Mouse (Mus musculus) forebrain, embryonic 15.5 days (tissue): Measurements from ENCODE around the gene Urad. TPM values are rescaled to one million over a fixed set of nuclear protein-coding genes. Genes with fewer than 3 reads are reported as not detected.

Source experiments
- ATAC-seq: fragments of 200-750 bp; cut with Nextera tagmentation; replicated peaks from 2 replicates; pipeline ENCODE4 v1.8.0; 2017; ENCODE audit warnings: mild to moderate bottlenecking, moderate TSS enrichment, moderate library complexity
- H3K27ac ChIP-seq: fragments of 300-500 bp; sonication (generic); replicated peaks from 2 replicates; pipeline ENCODE4 v1.5.1; 2015; ENCODE audit warnings: mild to moderate bottlenecking, inconsistent platforms
- H3K27me3 ChIP-seq: fragments of 300-500 bp; sonication (generic); 2 replicates; pipeline ENCODE4 v1.6.1; 2015; ENCODE audit warnings: inconsistent platforms
- H3K36me3 ChIP-seq: fragments of 300-500 bp; sonication (generic); 2 replicates; pipeline ENCODE4 v1.6.1; 2015; ENCODE audit warnings: mild to moderate bottlenecking, inconsistent platforms
- H3K4me1 ChIP-seq: fragments of 300-500 bp; sonication (generic); 2 replicates; pipeline ENCODE4 v1.6.1; 2015; ENCODE audit warnings: inconsistent platforms
- H3K4me2 ChIP-seq: fragments of 300-500 bp; sonication (generic); replicated peaks from 2 replicates; pipeline ENCODE4 v1.6.1; 2015; ENCODE audit warnings: mild to moderate bottlenecking, inconsistent platforms
- H3K4me3 ChIP-seq: fragments of 300-500 bp; sonication (generic); 2 replicates; pipeline ENCODE4 v1.5.1; 2015; ENCODE audit warnings: mild to moderate bottlenecking, inconsistent platforms
- H3K9ac ChIP-seq: fragments of 300-500 bp; sonication (generic); replicated peaks from 2 replicates; pipeline ENCODE4 v1.6.1; 2015; ENCODE audit warnings: mild to moderate bottlenecking, inconsistent platforms
- H3K9me3 ChIP-seq: fragments of 300-500 bp; sonication (generic); 2 replicates; pipeline ENCODE4 v1.6.1; 2016; ENCODE audit warnings: inconsistent platforms
- WGBS: fragments of 180-500 bp; shearing (Covaris S2); methylation state at CpG from one replicate; pipeline ENCODE4 v1.1.7; 2015; ENCODE audit warnings: mixed read lengths; 5-methylcytosine and 5-hydroxymethylcytosine counted together
- polyA plus RNA-seq: library from polyadenylated mRNA; unstranded; fragments of >200 nt; fragmentation: Nextera tagmentation; extraction: Ambion mirVana; gene quantifications from 2 replicates; pipeline ENCODE4 v1.2.1, GENCODE M21; 2015

Gene Urad
- polyA plus RNA-seq, 1 experiment from 2014 or later: not detected

GRCm38 (mm10) chr5:147345981-147346380 lies 23.7 kb upstream of the Urad start:
- Histone ChIP-seq H3K9ac (no peak overlapping the region), H3K27me3 (no peaks in the 10 kb centered on the region), H3K9me3 (no peaks in the 10 kb centered on the region), H3K4me2 (no peak overlapping the region), H3K27ac (no peak overlapping the region), H3K4me1 (no peaks in the 10 kb centered on the region), H3K4me3 (no peak overlapping the region), H3K36me3 (no peaks in the 10 kb centered on the region)
- WGBS: 80% methylated on average over 1 of the region's 1 CpGs
- ATAC-seq: no peak

DNA sequence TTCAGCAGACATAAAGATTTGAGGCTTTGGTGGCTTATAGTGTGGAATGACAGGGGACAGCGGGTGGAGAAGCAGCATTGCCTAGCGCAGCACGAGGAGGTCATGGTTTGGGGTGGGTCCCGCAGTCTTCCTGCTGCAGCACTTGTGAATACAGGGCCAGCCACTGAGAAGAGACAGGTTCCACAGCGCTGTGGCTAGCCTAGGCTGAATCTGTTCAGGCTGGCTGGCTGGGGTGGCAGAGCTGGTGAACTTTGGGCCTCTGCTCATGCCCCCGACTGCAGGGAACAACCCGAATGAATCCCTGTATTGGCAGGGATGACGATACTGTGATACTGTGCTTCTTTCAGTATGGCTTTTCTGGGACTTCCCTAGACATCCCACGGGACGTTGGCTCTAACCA lies 21.7 kb upstream of the Urad start:
- no peaks in the 10 kb centered on the region for H3K27me3 ChIP-seq
- no peak overlapping the region for H3K27ac ChIP-seq
- H3K4me1 ChIP-seq: no peaks in the 10 kb centered on the region
- no peak overlapping the region for H3K4me2 ChIP-seq
- no peak for ATAC-seq
- H3K36me3 ChIP-seq: no peaks in the 10 kb centered on the region
- no peak overlapping the region for H3K9ac ChIP-seq
- WGBS: 89% methylated on average over 10 of the region's 10 CpGs
- no peak overlapping the region for H3K4me3 ChIP-seq
- no peaks in the 10 kb centered on the region for H3K9me3 ChIP-seq

GRCm38 (mm10) chr5:147342901-147343300 lies 20.7 kb upstream of the Urad start:
- no peak overlapping the region for H3K4me3 ChIP-seq
- no peaks in the 10 kb centered on the region for H3K4me1 ChIP-seq
- no peaks in the 10 kb centered on the region for H3K36me3 ChIP-seq
- no peak overlapping the region for H3K4me2 ChIP-seq
- no peaks in the 10 kb centered on the region for H3K9me3 ChIP-seq
- WGBS: 89% methylated on average over 6 of the region's 6 CpGs
- no peak overlapping the region for H3K27ac ChIP-seq
- ATAC-seq: no peak
- H3K9ac ChIP-seq: no peak overlapping the region
- no peaks in the 10 kb centered on the region for H3K27me3 ChIP-seq

DNA sequence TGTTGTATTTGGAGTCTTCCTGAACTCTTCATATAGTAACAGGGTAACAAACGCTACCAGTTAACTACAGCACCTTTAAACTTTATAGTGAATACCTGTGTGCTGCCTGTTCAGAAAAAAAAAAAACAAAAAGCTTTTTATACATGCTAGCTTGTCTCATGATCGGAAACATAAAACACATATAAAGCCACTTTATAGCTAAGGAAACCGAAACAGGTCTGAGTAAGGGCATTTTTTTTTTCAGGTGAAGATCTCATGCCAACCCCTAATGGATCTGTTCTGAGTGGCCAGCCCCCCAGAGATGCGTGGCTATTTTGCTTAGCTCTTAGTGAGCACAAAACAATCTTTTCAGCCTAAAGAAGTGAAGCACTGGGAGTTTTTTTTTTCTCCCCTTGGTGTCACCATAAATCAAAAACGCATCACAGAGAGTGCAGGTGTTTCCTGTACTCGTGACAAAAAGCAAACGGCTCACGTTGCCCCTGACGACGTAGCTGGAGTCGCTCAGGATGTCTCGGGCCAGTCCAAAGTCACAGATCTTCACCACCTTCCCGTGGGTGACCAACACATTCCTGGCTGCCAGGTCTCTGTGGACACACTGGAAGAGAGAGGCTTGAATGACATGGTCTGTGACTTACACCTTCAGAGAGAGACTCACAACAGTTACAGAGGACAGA lies 18.6 kb upstream of the Urad start:
- no peak for ATAC-seq
- Histone ChIP-seq H3K4me1 (no peaks in the 10 kb centered on the region), H3K27me3 (no peaks in the 10 kb centered on the region), H3K4me3 (no peak overlapping the region), H3K9me3 (no peaks in the 10 kb centered on the region), H3K4me2 (no peak overlapping the region), H3K9ac (no peak overlapping the region), H3K27ac (no peak overlapping the region), H3K36me3 (no peaks in the 10 kb centered on the region)
- 76% methylated on average over 13 of the region's 13 CpGs for WGBS

- 86% methylated on average over 11 of the region's 11 CpGs for WGBS
- ATAC-seq: no peak
- no peaks in the 10 kb centered on the region for H3K27me3 ChIP-seq
Observed at GRCm38 (mm10) chr5:147339560-147339959, 17.3 kb upstream of the Urad start.

DNA sequence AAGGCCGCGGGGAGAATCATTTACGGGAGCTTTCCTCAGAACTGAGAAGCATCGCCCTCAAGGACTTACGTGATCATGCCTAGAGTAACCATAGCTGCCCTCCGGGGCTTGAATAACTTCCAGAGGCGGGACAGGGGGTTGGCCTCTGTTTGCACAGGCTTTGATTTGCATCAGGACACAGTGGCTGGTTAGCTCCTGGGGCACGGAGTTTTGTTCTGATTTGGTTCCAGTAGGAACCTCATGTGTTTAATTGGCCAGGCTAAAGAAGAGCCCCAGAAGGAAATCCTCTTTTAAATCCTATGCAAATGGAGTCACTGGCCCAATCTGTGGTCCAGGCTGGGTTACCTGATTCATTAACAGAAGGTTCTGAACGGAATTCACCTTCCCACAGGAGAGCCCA lies 16.7 kb upstream of the Urad start:
- Histone ChIP-seq H3K4me2 (no peak overlapping the region), H3K27ac (no peak overlapping the region), H3K9ac (no peak overlapping the region), H3K9me3 (no peaks in the 10 kb centered on the region), H3K4me3 (no peak overlapping the region), H3K36me3 (no peaks in the 10 kb centered on the region), H3K4me1 (no peaks in the 10 kb centered on the region), H3K27me3 (no peaks in the 10 kb centered on the region)
- no peak for ATAC-seq
- 56% methylated on average over 9 of the region's 9 CpGs for WGBS

More at GRCm38 (mm10) chr5:147339560-147339959, 17.3 kb upstream of the Urad start:
- H3K27ac ChIP-seq: no peak overlapping the region
- H3K4me2 ChIP-seq: no peak overlapping the region
- no peaks in the 10 kb centered on the region for H3K9me3 ChIP-seq
- H3K4me3 ChIP-seq: no peak overlapping the region
- no peaks in the 10 kb centered on the region for H3K4me1 ChIP-seq
- H3K9ac ChIP-seq: no peak overlapping the region
- no peaks in the 10 kb centered on the region for H3K36me3 ChIP-seq

DNA sequence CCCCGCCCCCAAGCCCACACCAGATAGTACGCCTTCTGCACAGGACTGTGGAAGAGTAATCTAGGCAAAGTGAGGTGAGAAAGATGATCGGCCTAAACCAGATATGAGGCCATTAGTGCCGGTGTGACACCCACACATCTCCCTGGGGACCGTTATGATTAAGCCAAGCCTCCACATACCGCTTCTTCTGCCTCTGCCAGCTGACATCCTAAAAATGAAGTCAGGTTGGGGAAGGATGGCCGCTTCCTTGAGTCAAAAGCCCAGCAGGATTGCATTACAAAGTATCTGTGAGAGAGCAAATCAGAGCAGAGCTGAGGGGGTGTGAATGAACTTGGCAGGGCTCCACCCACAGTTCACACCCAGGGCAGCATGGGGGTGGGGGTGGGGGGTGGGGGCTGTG lies 10.5 kb upstream of the Urad start:
- no peak overlapping the region for H3K4me3 ChIP-seq
- H3K4me1 ChIP-seq: no peaks in the 10 kb centered on the region
- H3K36me3 ChIP-seq: no peaks in the 10 kb centered on the region
- H3K27ac ChIP-seq: no peak overlapping the region
- H3K4me2 ChIP-seq: no peak overlapping the region
- H3K27me3 ChIP-seq: no peaks in the 10 kb centered on the region
- no peak overlapping the region for H3K9ac ChIP-seq
- WGBS: 55% methylated on average over 7 of the region's 7 CpGs
- ATAC-seq: no peak
- no peaks in the 10 kb centered on the region for H3K9me3 ChIP-seq

DNA sequence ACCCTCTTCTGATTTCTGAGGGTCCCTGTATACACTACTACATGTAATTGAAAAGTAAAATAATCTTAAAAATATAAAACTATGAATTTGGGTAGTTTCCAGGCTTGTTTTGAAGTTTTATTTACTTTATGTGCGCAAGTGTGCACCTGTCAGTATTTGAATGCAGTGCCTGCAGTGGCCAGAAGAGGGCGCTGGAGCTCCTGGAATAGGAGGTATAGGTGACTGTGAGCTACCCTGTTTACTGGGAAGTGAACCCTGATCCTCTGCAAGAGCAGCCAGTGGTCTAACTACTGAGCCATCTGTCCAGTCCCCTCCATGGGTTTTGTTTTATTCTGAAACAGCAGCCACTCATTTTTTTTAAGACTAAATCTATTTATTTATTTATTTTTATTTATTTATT lies 9.3 kb upstream of the Urad start:
- H3K4me3 ChIP-seq: no peak overlapping the region
- no peaks in the 10 kb centered on the region for H3K36me3 ChIP-seq
- H3K27ac ChIP-seq: no peak overlapping the region
- no peak overlapping the region for H3K4me2 ChIP-seq
- ATAC-seq: no peak
- H3K4me1 ChIP-seq: no peaks in the 10 kb centered on the region
- 38% methylated on average over 2 of the region's 2 CpGs for WGBS
- H3K9me3 ChIP-seq: no peaks in the 10 kb centered on the region
- no peak overlapping the region for H3K9ac ChIP-seq
- no peaks in the 10 kb centered on the region for H3K27me3 ChIP-seq

- Histone ChIP-seq H3K36me3 (no peaks in the 10 kb centered on the region), H3K9me3 (no peaks in the 10 kb centered on the region), H3K27me3 (no peaks in the 10 kb centered on the region), H3K9ac (no peak overlapping the region), H3K4me1 (no peaks in the 10 kb centered on the region), H3K4me3 (no peak overlapping the region), H3K27ac (no peak overlapping the region), H3K4me2 (no peak overlapping the region)
- WGBS: 86% methylated on average over 11 of the region's 11 CpGs
- ATAC-seq: no peak
Observed at GRCm38 (mm10) chr5:147329946-147330345, 7.7 kb upstream of the Urad start.

DNA sequence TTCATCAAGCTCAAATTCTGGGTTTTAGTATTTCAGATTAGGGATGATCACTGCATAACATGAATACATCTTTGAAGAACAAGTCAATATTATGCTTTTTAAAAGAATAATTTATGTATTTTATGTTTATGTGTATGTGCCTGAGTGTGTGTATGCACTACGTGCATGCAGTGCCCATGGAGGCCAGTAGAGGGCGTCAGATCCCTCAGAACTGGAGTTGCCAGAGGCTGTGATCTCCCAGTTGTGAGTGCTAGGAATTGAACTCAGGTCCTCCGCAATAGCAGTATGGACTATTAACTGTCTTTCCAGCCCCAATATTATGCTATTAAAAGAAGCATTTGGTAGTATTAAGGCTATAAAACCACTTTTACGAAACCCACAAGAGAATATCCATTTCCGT lies 5.4 kb upstream of the Urad start:
- H3K4me3 ChIP-seq: no peak overlapping the region
- WGBS: 88% methylated on average over 5 of the region's 5 CpGs
- no peak overlapping the region for H3K27ac ChIP-seq
- H3K4me1 ChIP-seq: no peaks in the 10 kb centered on the region
- no peak overlapping the region for H3K9ac ChIP-seq
- H3K4me2 ChIP-seq: no peak overlapping the region
- H3K9me3 ChIP-seq: no peaks in the 10 kb centered on the region
- H3K36me3 ChIP-seq: no peaks in the 10 kb centered on the region
- H3K27me3 ChIP-seq: peaks cover 6% of the 10 kb centered on the region
- ATAC-seq: no peak

DNA sequence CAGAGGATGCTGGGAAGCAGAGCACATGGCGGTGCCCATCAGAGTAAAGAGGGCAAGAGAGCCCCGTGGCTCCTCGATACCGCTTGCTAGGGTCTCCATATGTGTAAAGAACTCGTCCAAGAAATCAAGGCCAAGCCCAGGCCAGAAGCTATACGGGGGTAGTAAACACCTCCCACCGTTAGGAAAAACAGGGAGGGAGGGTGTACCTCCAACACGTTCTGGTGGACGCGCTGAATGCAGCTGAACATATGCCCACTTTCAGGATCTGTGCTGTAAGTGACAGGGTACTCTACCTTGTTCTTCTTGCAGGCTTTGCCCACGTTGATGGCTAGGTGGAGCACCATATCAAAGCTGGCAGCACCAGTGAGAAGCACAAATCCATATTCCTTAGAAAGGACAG lies 3.7 kb upstream of the Urad start:
- no peak overlapping the region for H3K4me2 ChIP-seq
- H3K9ac ChIP-seq: no peak overlapping the region
- 72% methylated on average over 11 of the region's 11 CpGs for WGBS
- no peak for ATAC-seq
- H3K27ac ChIP-seq: no peak overlapping the region
- H3K4me1 ChIP-seq: no peaks in the 10 kb centered on the region
- H3K36me3 ChIP-seq: no peaks in the 10 kb centered on the region
- no peak overlapping the region for H3K4me3 ChIP-seq
- peaks cover 22% of the 10 kb centered on the region for H3K27me3 ChIP-seq
- H3K9me3 ChIP-seq: no peaks in the 10 kb centered on the region

GRCm38 (mm10) chr5:147323237-147323917 lies 1.1 kb upstream of the Urad start:
- ATAC-seq: no peak; the same call in 1 of the 2 replicates
- H3K4me3 ChIP-seq: no peak overlapping the region
- 20% methylated on average over 17 of the region's 17 CpGs for WGBS

GRCm38 (mm10) chr5:147319653-147320052 lies 2.6 kb downstream of the Urad start:
- peak; percentile 62; the same call in 1 of the 2 replicates for ATAC-seq
- no peak overlapping the region for H3K4me2 ChIP-seq
- no peaks in the 10 kb centered on the region for H3K36me3 ChIP-seq
- no peak overlapping the region for H3K27ac ChIP-seq
- peaks cover 5% of the 10 kb centered on the region for H3K4me1 ChIP-seq
- peaks cover 75% of the 10 kb centered on the region for H3K27me3 ChIP-seq
- no peaks in the 10 kb centered on the region for H3K9me3 ChIP-seq
- H3K9ac ChIP-seq: no peak overlapping the region
- H3K4me3 ChIP-seq: no peak overlapping the region

More at GRCm38 (mm10) chr5:147323237-147323917, 1.1 kb upstream of the Urad start:
- Histone ChIP-seq H3K27me3 (peaks cover 38% of the 10 kb centered on the region), H3K9ac (no peak overlapping the region), H3K4me2 (no peak overlapping the region), H3K4me1 (no peaks in the 10 kb centered on the region), H3K9me3 (no peaks in the 10 kb centered on the region), H3K36me3 (no peaks in the 10 kb centered on the region), H3K27ac (no peak overlapping the region)
